Mouse (Mus musculus) effector memory CD4-positive, alpha-beta T cell, adult 7 months (primary cell): ENCODE results near the gene Tnfsf11. TPM values are rescaled to one million over a fixed set of nuclear protein-coding genes. Genes with fewer than 3 reads are reported as not detected.

Source experiments
- polyA plus RNA-seq: library from polyadenylated mRNA; unstranded; fragments of 100-300 nt; shearing (Covaris generic); gene quantifications from one replicate; pipeline ENCODE4 v1.2.1, GENCODE M21; 2017

Gene Tnfsf11
- 70.1 TPM for polyA plus RNA-seq

GRCm38 (mm10) chr14:78307286-78308237 is at the start of gene Tnfsf11:
Gene Tnfsf11, minus strand, starts transcription at chr14:78308043.

Other genes starting within 250 kb of the Tnfsf11 start
- not detected for gene Fam216b, start 219.0 kb downstream of the Tnfsf11 start, polyA plus RNA-seq
- gene Akap11, start 228.8 kb upstream of the Tnfsf11 start, polyA plus RNA-seq: 12.9 TPM